9 mouse cellular contexts compared by ENCODE assay signal in the genomic region with DNA sequence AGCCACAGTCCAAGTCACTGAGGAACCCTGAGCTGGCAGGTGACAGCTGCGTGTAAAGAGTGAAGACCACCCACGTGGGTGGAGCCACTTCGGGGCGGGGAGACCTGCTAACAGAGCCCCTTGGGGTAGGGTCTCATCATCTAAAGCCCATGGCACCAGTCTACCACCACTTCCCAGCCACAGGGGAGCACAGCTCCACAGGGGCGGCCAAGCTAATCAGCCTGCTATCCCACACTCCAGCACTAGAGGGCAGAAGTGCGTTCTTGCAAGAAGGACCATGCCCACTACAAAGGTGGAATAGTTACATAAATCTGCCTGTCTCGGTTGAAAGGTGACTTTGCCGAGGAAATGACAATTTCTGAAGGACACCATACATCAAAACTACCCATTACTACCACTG. TPM values are rescaled to one million over a fixed set of nuclear protein-coding genes. Genes with fewer than 3 reads are reported as not detected.
DNase-seq lines count a peak whose midpoint lies in the region; ATAC-seq and TF ChIP-seq lines count a peak whose summit lies in the region.
"Had no signal": no experiment of that assay in that cellular context is flagged by ENCODE, and none has a peak within 500 bp of the region (broad histone marks: within the 10 kb centered on the region; RNA-seq: fewer than 3 reads in every experiment).

No protein-coding gene starts in this region.

- H3K9ac ChIP-seq in liver, postnatal 0 days (replicated peaks): no peak overlapping the region

- WGBS in liver, postnatal 0 days (ENCODE audit: insufficient replicate concordance): 51% methylated on average over 8 of the region's 8 CpGs

- H3K27me3 ChIP-seq in liver, postnatal 0 days (ENCODE audit: insufficient read depth, low read length): no peaks in the 10 kb centered on the region

- no peak overlapping the region for H3K4me3 ChIP-seq in liver, postnatal 0 days (ENCODE audit: low read depth, low read length)

- H3K9me3 ChIP-seq in liver, postnatal 0 days (ENCODE audit: low read length): no peaks in the 10 kb centered on the region

- H3K27ac ChIP-seq in liver, postnatal 0 days (ENCODE audit: low read depth): no peak overlapping the region

- peaks cover 14% of the 10 kb centered on the region for H3K4me1 ChIP-seq in liver, postnatal 0 days (ENCODE audit: insufficient read depth)

- H3K36me3 ChIP-seq in liver, postnatal 0 days (replicated peaks; ENCODE audit: insufficient read depth, low read length): peaks cover 44% of the 10 kb centered on the region

- peak; percentile 92 for TF ChIP-seq CTCF in liver, postnatal 0 days (IDR thresholded peaks at IDR 0.05; ENCODE audit: low read depth)

- no peak overlapping the region for H3K4me2 ChIP-seq in liver, postnatal 0 days (ENCODE audit: low read depth, low read length)

- DNase-seq in 416B (ENCODE audit: low read depth): peak; percentile 82
- peak; percentile 80 to 85 for DNase-seq in CD8-positive naive resting alpha-beta T cell, adult 2 months (ENCODE audit: low read depth in 2 of 2, low spot score in 2 of 2)
- peak; percentile 79 for DNase-seq in c-Kit-negative CD71-positive TER-119-positive erythroid progenitor cells, embryonic 14.5 days (ENCODE audit: low read depth, low spot score)
- DNase-seq in fibroblast of lung, adult 2 months (ENCODE audit: low read depth): peak; percentile 42
- DNase-seq in kidney, postnatal 14 days: peak; percentile 81
- peak; percentile 90 for DNase-seq in liver, postnatal 0 days
- DNase-seq in right cerebral cortex, adult 2 months (ENCODE audit: low spot score in 2 of 2): peak; percentile 86 to 87
- DNase-seq in urinary bladder, postnatal 25 days (ENCODE audit: low spot score): peak; percentile 72

- no peak for TF ChIP-seq EP300 in liver, postnatal 0 days (IDR thresholded peaks at IDR 0.05; ENCODE audit: low read depth)

- no peak for ATAC-seq in liver, postnatal 0 days

RNA-seq across cellular contexts. Expression of gene E130309D02Rik, which starts 3.3 kb away (rescaled TPM):
- 12.5 and 12.8 TPM in 2 replicates for polyA plus RNA-seq in liver, postnatal 0 days (2015; fragmentation: Nextera tagmentation; extraction: Ambion mirVana)

RNA-seq across cellular contexts. Expression of gene Zdhhc4, which starts 17.2 kb away (rescaled TPM):
- polyA plus RNA-seq in liver, postnatal 0 days (2015; fragmentation: Nextera tagmentation; extraction: Ambion mirVana): 32.8 and 34.6 TPM in 2 replicates

RNA-seq across cellular contexts. Expression of gene Zfp853, which starts 18.5 kb away (rescaled TPM):
- polyA plus RNA-seq in liver, postnatal 0 days (2015; fragmentation: Nextera tagmentation; extraction: Ambion mirVana): not detected in 2 replicates
- polyA plus RNA-seq: liver, embryonic 16.5 days had no signal

RNA-seq across cellular contexts. Expression of gene Zfp316, which starts 42.1 kb away (rescaled TPM):
- polyA plus RNA-seq in liver, postnatal 0 days (2015; fragmentation: Nextera tagmentation; extraction: Ambion mirVana): 0.39 and 0.41 TPM in 2 replicates

RNA-seq across cellular contexts. Expression of gene Grid2ip, which starts 45.3 kb away (rescaled TPM):
- not detected in 2 replicates for polyA plus RNA-seq in liver, postnatal 0 days (2015; fragmentation: Nextera tagmentation; extraction: Ambion mirVana)
- polyA plus RNA-seq: liver, embryonic 16.5 days had no signal
